Mouse (Mus musculus) G1E (cell line): ENCODE results near the gene Ext2.

ENCODE experiments used
- CTCF ChIP-seq: IDR thresholded peaks from 2 replicates; pipeline ENCODE4 v1.5.1; 2012; ENCODE audit warnings: low read depth, low read length, inconsistent platforms, mixed read lengths
- TAL1 ChIP-seq: conservative IDR thresholded peaks from 2 replicates; pipeline ENCODE4 v1.6.1; 2012; ENCODE audit warnings: low read depth, low read length, inconsistent platforms, mixed read lengths

DNA sequence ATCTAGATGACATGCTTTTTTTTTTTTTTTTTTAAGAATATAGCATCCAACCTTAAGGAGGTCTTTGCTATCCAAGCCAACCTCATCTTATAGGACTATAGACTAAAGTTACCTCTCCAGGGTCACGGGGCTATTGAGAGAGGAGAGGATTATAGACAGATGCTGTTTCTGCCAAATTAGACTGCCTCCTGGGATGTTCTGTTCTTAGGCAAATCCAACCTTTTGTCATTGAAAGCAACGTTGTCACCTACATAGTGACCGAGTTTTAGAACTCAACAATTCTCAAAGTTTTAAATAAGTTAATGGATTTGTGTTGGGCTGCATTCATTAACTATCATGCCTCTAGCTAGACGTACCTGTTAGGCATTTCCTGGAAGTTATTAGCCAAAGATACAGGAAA, 40.9 kb upstream of the Ext2 start:
- TF ChIP-seq CTCF (no peak), TAL1 (no peak)
